Mouse (Mus musculus) liver, adult 2 months (tissue): Measurements from ENCODE around the gene Kank4.

ENCODE experiments used
- CTCF ChIP-seq: fragments of 200-500 bp; IDR thresholded peaks from 2 replicates; pipeline ENCODE4 v1.5.1; 2011; ENCODE audit warnings: low read depth, low read length, control low read depth
- POLR2A ChIP-seq: fragments of 200-500 bp; IDR thresholded peaks from 2 replicates; pipeline ENCODE4 v1.6.1; 2011; ENCODE audit warnings: low read length, control low read depth; ENCODE audit not compliant: insufficient read depth; ENCODE audit errors: extremely low read depth

- TF ChIP-seq CTCF = no peak
- no peak for TF ChIP-seq POLR2A
These were observed 31.1 kb downstream of the Kank4 start for GRCm38 (mm10) chr4:98786281-98786680.
